Mouse (Mus musculus): ENCODE data around the gene Ikbkg. TPM values are rescaled to one million over a fixed set of nuclear protein-coding genes. Genes with fewer than 3 reads are reported as not detected.
"Not testable (repeated sequence)": the region's sequence is repeated elsewhere in the genome, so short reads cannot be mapped to it uniquely, and the experiment has no call there.

Gene Ikbkg
- polyA plus RNA-seq, 1 experiment from 2014 or later, result 27.7 TPM

DNA sequence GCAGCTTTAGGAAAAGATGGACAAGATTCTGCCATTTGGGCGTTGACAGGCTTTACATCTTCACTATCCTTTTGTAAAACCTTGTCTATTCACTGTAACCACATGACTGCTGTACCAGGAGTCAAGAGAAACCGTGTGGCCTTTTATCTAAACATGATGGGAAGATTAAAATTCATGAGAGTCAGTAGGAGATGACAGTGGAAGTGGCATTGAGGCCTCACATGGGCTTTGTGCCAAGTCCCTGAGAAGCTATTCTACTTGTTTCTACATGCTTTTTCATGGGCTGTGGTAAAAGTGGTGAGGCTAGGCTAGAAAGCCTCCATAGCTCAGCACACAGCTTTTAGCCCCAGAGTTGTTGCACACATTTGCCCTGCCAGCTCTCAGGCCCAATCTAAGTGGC is 15.2 kb downstream of the Ikbkg start:
- Histone ChIP-seq H3K9ac (no peak overlapping the region), H3K9me3 (replicated peaks) (no peaks in the 10 kb centered on the region), H3K36me3 (no peaks in the 10 kb centered on the region), H3K4me3 (no peak overlapping the region), H3K27ac (no peak overlapping the region), H3K27me3 (no peaks in the 10 kb centered on the region), H3K4me2 (replicated peaks) (no peak overlapping the region), H3K4me1 (no peaks in the 10 kb centered on the region)
- ATAC-seq (ENCODE audit: low FRiP score), result no peak
- 33% methylated on average over 2 of the region's 2 CpGs for WGBS

DNA sequence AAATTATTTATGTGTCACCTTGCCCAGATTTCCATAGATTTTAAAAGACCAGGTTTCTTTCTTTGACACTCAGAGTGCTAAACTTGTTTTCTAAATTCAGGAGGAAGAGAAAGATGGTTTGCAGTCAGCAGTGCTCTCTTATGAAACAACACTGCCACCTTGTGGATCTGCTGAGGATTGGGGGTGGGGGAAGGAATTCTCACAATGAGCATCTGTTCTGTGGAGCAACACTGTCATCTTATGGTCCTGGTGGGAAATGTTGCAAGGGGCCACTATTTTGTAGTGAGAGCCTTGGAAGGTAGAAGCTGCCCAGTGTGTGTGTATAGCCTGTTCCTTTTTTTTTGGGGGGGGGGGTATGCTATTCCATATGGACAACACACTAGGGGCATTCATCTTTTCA is 20.3 kb downstream of the Ikbkg start:
- Histone ChIP-seq H3K36me3 (no peaks in the 10 kb centered on the region), H3K27me3 (no peaks in the 10 kb centered on the region), H3K9ac (no peak overlapping the region), H3K27ac (no peak overlapping the region), H3K4me3 (no peak overlapping the region), H3K4me1 (no peaks in the 10 kb centered on the region), H3K9me3 (replicated peaks) (no peaks in the 10 kb centered on the region), H3K4me2 (replicated peaks) (no peak overlapping the region)
- ATAC-seq (ENCODE audit: low FRiP score), result peak; percentile 58

- Histone ChIP-seq H3K27ac (no peak overlapping the region), H3K4me3 (no peak overlapping the region), H3K4me1 (no peaks in the 10 kb centered on the region), H3K9me3 (replicated peaks) (no peaks in the 10 kb centered on the region), H3K36me3 (no peaks in the 10 kb centered on the region), H3K9ac (no peak overlapping the region), H3K27me3 (no peaks in the 10 kb centered on the region), H3K4me2 (replicated peaks) (no peak overlapping the region)
- ATAC-seq (ENCODE audit: low FRiP score), result no peak
Observed at GRCm38 (mm10) chrX:74424443-74424842, 31.4 kb downstream of the Ikbkg start.

- no peak overlapping the region for H3K9ac ChIP-seq
- no peaks in the 10 kb centered on the region for H3K9me3 ChIP-seq (replicated peaks)
- whole genome bisulfite sequencing, result 85% methylated on average over 4 of the region's 4 CpGs
- peaks cover 4% of the 10 kb centered on the region; the same call in 1 of the 2 replicates for H3K4me1 ChIP-seq
- no peak for ATAC-seq (ENCODE audit: low FRiP score)
- no peak overlapping the region for H3K4me3 ChIP-seq
- no peaks in the 10 kb centered on the region for H3K27me3 ChIP-seq
- no peak overlapping the region for H3K4me2 ChIP-seq (replicated peaks)
- no peak overlapping the region for H3K27ac ChIP-seq
- no peaks in the 10 kb centered on the region for H3K36me3 ChIP-seq
Observed at GRCm38 (mm10) chrX:74425195-74425594, 32.1 kb downstream of the Ikbkg start.

GRCm38 (mm10) chrX:74426256-74426655 is 33.2 kb downstream of the Ikbkg start:
- H3K4me3 ChIP-seq, result no peak overlapping the region
- H3K4me1 ChIP-seq, result peaks cover 6% of the 10 kb centered on the region; the same call in 1 of the 2 replicates
- no peak for ATAC-seq (ENCODE audit: low FRiP score)
- H3K9me3 ChIP-seq (replicated peaks), result no peaks in the 10 kb centered on the region
- WGBS, result 88% methylated on average over 1 of the region's 1 CpGs
- H3K4me2 ChIP-seq (replicated peaks), result no peak overlapping the region
- H3K9ac ChIP-seq, result no peak overlapping the region
- no peak overlapping the region for H3K27ac ChIP-seq
- H3K27me3 ChIP-seq, result no peaks in the 10 kb centered on the region
- no peaks in the 10 kb centered on the region for H3K36me3 ChIP-seq

- peaks cover 6% of the 10 kb centered on the region; the same call in 1 of the 2 replicates for H3K4me1 ChIP-seq
- no peak overlapping the region for H3K9ac ChIP-seq
- WGBS, result 82% methylated on average over 3 of the region's 3 CpGs
- H3K9me3 ChIP-seq (replicated peaks), result no peaks in the 10 kb centered on the region
- no peak overlapping the region for H3K4me2 ChIP-seq (replicated peaks)
- no peak for ATAC-seq (ENCODE audit: low FRiP score)
- H3K36me3 ChIP-seq, result no peaks in the 10 kb centered on the region
- no peaks in the 10 kb centered on the region for H3K27me3 ChIP-seq
- no peak overlapping the region for H3K27ac ChIP-seq
- H3K4me3 ChIP-seq, result no peak overlapping the region
Observed at GRCm38 (mm10) chrX:74427116-74427515, 34.0 kb downstream of the Ikbkg start.

- ATAC-seq (ENCODE audit: low FRiP score), result peak; percentile 47
- H3K27ac ChIP-seq, result peak overlapping the region; percentile 77
- 22% methylated on average over 35 of the region's 35 CpGs for WGBS
- H3K4me1 ChIP-seq, result peaks cover 6% of the 10 kb centered on the region; the same call in 1 of the 2 replicates
- H3K4me2 ChIP-seq (replicated peaks), result peak overlapping the region; percentile 55
- peak overlapping the region; percentile 50 for H3K9ac ChIP-seq
- no peaks in the 10 kb centered on the region for H3K36me3 ChIP-seq
- peak overlapping the region; percentile 51 for H3K4me3 ChIP-seq
- H3K27me3 ChIP-seq, result no peaks in the 10 kb centered on the region
- H3K9me3 ChIP-seq (replicated peaks), result no peaks in the 10 kb centered on the region
Observed at GRCm38 (mm10) chrX:74428146-74428825, 35.2 kb downstream of the Ikbkg start.

- H3K9ac ChIP-seq, result peak within 1 kb of the TSS; percentile 57
- H3K27ac ChIP-seq, result peak within 1 kb of the TSS; percentile 77
- peaks cover 6% of the 10 kb centered on the region; the same call in 1 of the 2 replicates for H3K4me1 ChIP-seq
- no peaks in the 10 kb centered on the region for H3K9me3 ChIP-seq (replicated peaks)
- peak; percentile 85 for ATAC-seq (ENCODE audit: low FRiP score)
- peaks cover 4% of the 10 kb centered on the region for H3K36me3 ChIP-seq
- 24% methylated on average over 25 of the region's 25 CpGs for WGBS
- H3K27me3 ChIP-seq, result no peaks in the 10 kb centered on the region
- peak within 1 kb of the TSS; percentile 55 for H3K4me2 ChIP-seq (replicated peaks)
- peak within 1 kb of the TSS; percentile 51 for H3K4me3 ChIP-seq
Observed at GRCm38 (mm10) chrX:74428826-74429276, 35.8 kb downstream of the Ikbkg start, which contains the start of gene G6pdx. G6pdx (minus strand) TSS chrX:74429194.

DNA sequence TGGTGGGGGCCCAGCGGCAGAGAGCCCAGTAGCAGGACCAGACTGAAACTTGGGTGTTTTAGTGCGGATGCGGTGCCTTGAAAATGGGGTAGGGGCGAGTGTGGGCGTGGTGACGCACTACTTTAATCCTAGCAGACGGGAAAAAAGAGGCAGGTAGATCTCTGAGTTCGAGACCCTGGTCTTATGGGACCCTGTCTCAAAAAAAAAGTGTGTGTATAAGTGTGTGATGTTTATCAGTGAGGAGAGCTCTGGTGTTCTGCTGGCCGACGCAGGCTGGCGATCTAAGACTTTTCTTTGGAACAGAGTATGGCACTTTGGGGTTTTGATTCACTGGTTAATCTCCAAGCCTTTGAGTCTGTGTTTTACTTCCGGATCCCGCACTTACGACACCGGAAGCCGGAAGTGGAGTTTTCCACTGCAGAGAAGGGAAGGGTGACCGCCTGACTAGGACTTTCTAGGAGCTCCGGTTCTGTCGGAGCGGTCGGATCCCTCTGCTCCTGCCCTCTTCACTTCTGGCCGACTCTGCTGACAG is 36.3 kb downstream of the Ikbkg start:
- H3K36me3 ChIP-seq, result peaks cover 9% of the 10 kb centered on the region
- no peaks in the 10 kb centered on the region for H3K27me3 ChIP-seq
- WGBS, result 18% methylated on average over 22 of the region's 22 CpGs
- ATAC-seq (ENCODE audit: low FRiP score), result peak; percentile 67
- peaks cover 6% of the 10 kb centered on the region; the same call in 1 of the 2 replicates for H3K4me1 ChIP-seq
- peak overlapping the region; percentile 57 for H3K9ac ChIP-seq
- peak overlapping the region; percentile 51 for H3K4me3 ChIP-seq
- no peaks in the 10 kb centered on the region for H3K9me3 ChIP-seq (replicated peaks)
- H3K27ac ChIP-seq, result peak overlapping the region; percentile 77
- H3K4me2 ChIP-seq (replicated peaks), result peak overlapping the region; percentile 55

GRCm38 (mm10) chrX:74451157-74451912 is 58.2 kb downstream of the Ikbkg start:
- Histone ChIP-seq H3K4me1 (no peaks in the 10 kb centered on the region), H3K9me3 (replicated peaks) (no peaks in the 10 kb centered on the region), H3K4me3 (no peak overlapping the region), H3K36me3 (peaks cover 9% of the 10 kb centered on the region; the same call in 1 of the 2 replicates), H3K27ac (no peak overlapping the region), H3K27me3 (no peaks in the 10 kb centered on the region), H3K9ac (no peak overlapping the region), H3K4me2 (replicated peaks) (no peak overlapping the region)
- 80% methylated on average over 4 of the region's 4 CpGs for WGBS
- no peak for ATAC-seq (ENCODE audit: low FRiP score)

- ATAC-seq (ENCODE audit: low FRiP score), result no peak
- no peak overlapping the region for H3K4me2 ChIP-seq (replicated peaks)
- no peak overlapping the region for H3K27ac ChIP-seq
- H3K4me3 ChIP-seq, result no peak overlapping the region
- WGBS, result 16% methylated on average over 4 of the region's 4 CpGs
- no peaks in the 10 kb centered on the region for H3K27me3 ChIP-seq
- no peaks in the 10 kb centered on the region for H3K4me1 ChIP-seq
- no peaks in the 10 kb centered on the region for H3K9me3 ChIP-seq (replicated peaks)
- H3K36me3 ChIP-seq, result peaks cover 9% of the 10 kb centered on the region; the same call in 1 of the 2 replicates
- H3K9ac ChIP-seq, result no peak overlapping the region
Observed at GRCm38 (mm10) chrX:74452773-74453172, 59.7 kb downstream of the Ikbkg start.

- not testable (repeated sequence) for H3K4me3 ChIP-seq; H3K4me1 ChIP-seq; ATAC-seq (ENCODE audit: low FRiP score); H3K36me3 ChIP-seq; H3K9ac ChIP-seq; H3K27ac ChIP-seq; H3K4me2 ChIP-seq (replicated peaks); H3K27me3 ChIP-seq; H3K9me3 ChIP-seq (replicated peaks)
- 75% methylated on average over 12 of the region's 14 CpGs for WGBS
Observed at GRCm38 (mm10) chrX:74481349-74481885, 88.3 kb downstream of the Ikbkg start, which contains the start of gene Gm6880. Gm6880 (minus strand) TSS chrX:74481399.

Measured in hindbrain, embryonic 12.5 days (tissue).